In the genomic region with DNA sequence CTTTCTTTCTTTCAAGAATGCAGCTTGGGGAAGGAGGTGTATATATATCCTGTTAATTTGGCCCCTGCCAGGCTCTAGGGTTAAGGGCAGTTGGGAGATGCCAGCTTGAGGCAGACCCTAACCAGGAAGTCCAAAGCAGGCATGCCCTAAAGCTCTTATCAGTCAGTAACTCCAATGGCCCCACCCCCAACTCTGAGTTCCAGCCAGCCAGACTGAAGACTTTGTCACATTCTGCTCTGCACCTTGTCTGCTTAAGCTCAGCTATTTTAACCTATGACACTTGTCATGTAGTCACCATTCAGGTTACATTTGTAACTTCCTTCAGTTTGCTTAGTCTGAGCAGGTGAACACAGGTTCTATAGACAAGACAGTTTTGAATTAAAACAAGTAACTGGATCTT, we compare ENCODE assay signal across 29 mouse cellular contexts.
DNase-seq lines count a peak whose midpoint lies in the region; ATAC-seq lines count a peak whose summit lies in the region.
"Had no signal": no experiment of that assay in that cellular context is flagged by ENCODE, and none has a peak within 500 bp of the region (broad histone marks: within the 10 kb centered on the region; RNA-seq: fewer than 3 reads in every experiment).

No protein-coding gene starts in this region.

- H3K4me3 ChIP-seq in heart, embryonic 15.5 days: no peak overlapping the region
- H3K4me3 ChIP-seq in intestine, embryonic 16.5 days (ENCODE audit: low read length): no peak overlapping the region
- H3K4me3 ChIP-seq: embryonic facial prominence, embryonic 12.5 days; gastrocnemius, adult 2 months; hindbrain, embryonic 13.5 days; liver, embryonic 12.5 days; megakaryocyte, embryonic 14.5 days; midbrain, embryonic 12.5 days; myocyte; neural tube, embryonic 12.5 days had no signal

- H3K9me3 ChIP-seq in heart, embryonic 15.5 days (replicated peaks): no peaks in the 10 kb centered on the region
- H3K9me3 ChIP-seq in intestine, embryonic 16.5 days (ENCODE audit: control insufficient read depth, low read length): no peaks in the 10 kb centered on the region
- H3K9me3 ChIP-seq: embryonic facial prominence, embryonic 12.5 days; hindbrain, embryonic 13.5 days; liver, embryonic 12.5 days; megakaryocyte, embryonic 14.5 days; midbrain, embryonic 12.5 days; neural tube, embryonic 12.5 days had no signal

- no peaks in the 10 kb centered on the region for H3K27me3 ChIP-seq in heart, embryonic 15.5 days
- H3K27me3 ChIP-seq in intestine, embryonic 16.5 days (replicated peaks; ENCODE audit: control insufficient read depth, insufficient read depth, low read length): no peaks in the 10 kb centered on the region
- H3K27me3 ChIP-seq: embryonic facial prominence, embryonic 12.5 days; hindbrain, embryonic 13.5 days; liver, embryonic 12.5 days; megakaryocyte, embryonic 14.5 days; midbrain, embryonic 12.5 days; neural tube, embryonic 12.5 days had no signal

- peaks cover 12% of the 10 kb centered on the region for H3K4me1 ChIP-seq in heart, embryonic 15.5 days (replicated peaks)
- H3K4me1 ChIP-seq in intestine, embryonic 16.5 days (ENCODE audit: control insufficient read depth, insufficient read depth, low read length): peaks cover 7% of the 10 kb centered on the region
- H3K4me1 ChIP-seq: liver, embryonic 12.5 days; megakaryocyte, embryonic 14.5 days had no signal

- no peak overlapping the region for H3K4me2 ChIP-seq in heart, embryonic 15.5 days
- no peak overlapping the region for H3K4me2 ChIP-seq in intestine, embryonic 16.5 days (ENCODE audit: low read depth, low read length)
- H3K4me2 ChIP-seq: embryonic facial prominence, embryonic 12.5 days; hindbrain, embryonic 13.5 days; liver, embryonic 12.5 days; midbrain, embryonic 12.5 days; neural tube, embryonic 12.5 days had no signal

- no peaks in the 10 kb centered on the region for H3K36me3 ChIP-seq in heart, embryonic 15.5 days
- no peaks in the 10 kb centered on the region for H3K36me3 ChIP-seq in intestine, embryonic 16.5 days (ENCODE audit: control insufficient read depth, insufficient read depth, low read length)
- H3K36me3 ChIP-seq: embryonic facial prominence, embryonic 12.5 days; liver, embryonic 12.5 days had no signal

- H3K9ac ChIP-seq in heart, embryonic 15.5 days: no peak overlapping the region
- no peak overlapping the region for H3K9ac ChIP-seq in intestine, embryonic 16.5 days (ENCODE audit: low read depth, low read length)
- H3K9ac ChIP-seq: embryonic facial prominence, embryonic 12.5 days; hindbrain, embryonic 13.5 days; liver, embryonic 12.5 days; liver, postnatal 0 days; midbrain, embryonic 12.5 days; neural tube, embryonic 12.5 days had no signal

- ATAC-seq in heart, embryonic 15.5 days (replicated peaks; ENCODE audit: insufficient number of reproducible peaks, insufficient read depth, low FRiP score, low read depth): no peak; the same call in 1 of the 2 replicates
- peak; percentile 94 for ATAC-seq in intestine, embryonic 16.5 days
- ATAC-seq: forebrain, embryonic 16.5 days; liver, embryonic 12.5 days; liver, postnatal 0 days had no signal

- DNase-seq in heart, postnatal 25 days (ENCODE audit: low spot score): no peak
- peak; percentile 20 for DNase-seq in kidney, adult 9 months
- DNase-seq in kidney, adult 11 months: no peak
- peak; percentile 64 for DNase-seq in yolk sac, embryonic 10.5 days (ENCODE audit: low spot score)
- DNase-seq: adrenal gland, postnatal 25 days; B cell, adult 2 months; cerebellum, adult 11-12 months; cerebellum, adult 9-11 months; embryo, embryonic 11 days; gastrocnemius, adult 2 months; gastrocnemius, postnatal 36 days; kidney, adult 8-10 months; layer of hippocampus, postnatal 36 days; left cerebral cortex, postnatal 4 days; liver, postnatal 0 days; lung, postnatal 4 days; right cerebral cortex, adult 18-20 months; spleen, adult 18-20 months; thymus, postnatal 4 days had no signal

- intact Hi-C loops in heart, postnatal 25 days (cut with DNase I): no loop called here

- peak overlapping the region; percentile 46 for H3K27ac ChIP-seq in heart, embryonic 15.5 days
- H3K27ac ChIP-seq in intestine, embryonic 16.5 days (ENCODE audit: low read length): peak overlapping the region; percentile 54
- H3K27ac ChIP-seq: embryonic facial prominence, embryonic 12.5 days; gastrocnemius, adult 2 months; hindbrain, embryonic 13.5 days; liver, embryonic 12.5 days; midbrain, embryonic 12.5 days; neural tube, embryonic 12.5 days had no signal

Comparison
In these comparisons a context has a peak if more than half of its experiments do, and no peak if none do; other contexts are left out.
1. DNase-seq: peak in kidney, adult 9 months (single experiment) and yolk sac, embryonic 10.5 days (single experiment); none in heart, postnatal 25 days (single experiment) and kidney, adult 11 months (single experiment).